Mouse (Mus musculus): Measurements from ENCODE around the gene Olfr1133. TPM values are rescaled to one million over a fixed set of nuclear protein-coding genes. Genes with fewer than 3 reads are reported as not detected.
"Not testable (repeated sequence)": the region's sequence is repeated elsewhere in the genome, so short reads cannot be mapped to it uniquely, and the experiment has no call there.

Olfr1133 gene
- total RNA-seq (2021): not detected

DNA sequence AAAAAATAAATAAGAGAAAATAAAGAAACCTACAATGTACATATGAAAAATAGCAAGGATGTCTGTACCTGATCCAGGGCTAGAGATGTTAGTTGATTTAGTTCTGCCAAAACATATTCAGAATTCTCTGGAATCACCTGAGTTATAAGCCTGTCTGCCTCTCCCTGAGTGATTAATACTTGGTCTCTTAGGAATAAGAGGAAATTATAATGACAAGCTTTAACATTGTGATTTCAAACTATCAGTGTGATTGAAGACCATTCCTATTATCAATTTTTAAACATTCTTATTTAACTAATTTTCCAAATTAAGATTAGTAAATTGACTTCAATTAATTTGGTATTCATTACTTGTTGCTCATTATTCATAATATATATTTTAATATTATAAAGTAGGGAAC is at the start of gene Olfr1133:
TSS of gene Olfr1133 (minus strand) at position 101 of the 400 bp plus-strand sequence.
- no peak for DNase-seq (ENCODE audit: low spot score)
- intact Hi-C loops (cut with DNase I): no loop called here

DNA sequence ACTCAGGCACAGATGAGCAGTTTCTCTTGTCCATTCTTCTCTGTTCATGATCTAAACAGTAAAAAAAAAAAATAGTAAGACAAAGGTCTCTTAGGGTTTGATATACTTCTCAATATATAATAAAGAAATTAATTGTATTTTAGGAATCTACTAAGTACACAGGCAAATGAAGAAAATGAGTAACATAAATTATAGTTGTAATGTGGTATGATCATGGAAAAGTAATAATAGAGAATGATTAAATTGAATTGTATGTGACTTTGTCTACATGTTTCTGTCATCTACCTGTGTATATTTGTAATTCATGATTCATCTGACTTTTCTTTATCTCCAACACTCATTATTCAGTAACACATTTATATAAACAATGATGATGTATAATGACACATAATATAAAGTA is 46.7 kb upstream of the Olfr1133 start, which contains the start of gene Olfr1136:
TSS of gene Olfr1136 (minus strand) at position 101 of the 400 bp plus-strand sequence.
- intact Hi-C loops (cut with DNase I): no loop called here
- no peak for DNase-seq (ENCODE audit: low spot score)

GRCm38 (mm10) chr2:87673564-87673963 is 26.4 kb upstream of the Olfr1133 start, which contains the start of gene Olfr1135:
TSS of gene Olfr1135 (minus strand) at chr2:87673664.
- DNase-seq (ENCODE audit: low spot score): no peak
- intact Hi-C loops (cut with DNase I): no loop called here

- intact Hi-C loops (cut with DNase I): no loop called here
- DNase-seq (ENCODE audit: low spot score): no peak
These were observed 11.2 kb upstream of the Olfr1133 start, which contains the start of gene Olfr1134 for GRCm38 (mm10) chr2:87658360-87658759. TSS of gene Olfr1134 (minus strand) at chr2:87658460.

DNA sequence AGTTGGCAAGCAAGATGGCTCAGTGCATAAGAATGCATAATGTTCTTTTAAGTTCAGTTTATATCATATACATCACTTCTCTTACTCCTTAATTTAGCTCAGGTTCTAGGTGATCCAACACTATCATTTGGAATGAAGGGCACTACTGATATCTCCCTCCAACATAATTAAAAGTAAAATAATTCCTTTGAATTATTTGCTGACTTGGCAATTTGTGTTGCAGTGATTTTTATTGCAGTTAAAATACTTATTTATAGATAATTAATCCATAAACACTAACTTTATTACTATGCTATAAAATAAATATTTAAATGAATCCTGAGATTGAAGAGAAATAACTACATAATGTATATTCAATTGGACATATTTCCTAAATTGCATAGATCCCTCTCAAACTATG is 4.7 kb downstream of the Olfr1133 start:
- no peak for DNase-seq (ENCODE audit: low spot score)
- intact Hi-C loops (cut with DNase I): no loop called here

DNA sequence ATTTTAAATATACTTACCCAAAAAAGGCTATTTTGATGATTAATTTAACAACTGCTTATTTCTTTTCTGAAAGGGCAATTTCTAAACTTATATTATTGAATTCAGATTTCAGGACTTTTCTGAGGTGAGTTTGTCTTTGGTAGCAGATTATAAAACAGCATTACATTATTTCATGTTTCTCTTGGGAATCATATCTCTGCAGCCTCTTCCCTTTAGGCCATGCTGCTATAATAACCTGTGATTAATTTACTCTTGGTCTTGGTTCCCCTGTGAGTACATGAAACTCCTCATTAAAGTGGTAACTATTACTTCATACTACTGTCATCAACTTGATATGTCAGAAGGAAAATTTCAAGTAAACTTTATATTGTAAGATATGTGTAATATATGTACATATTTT is 9.7 kb downstream of the Olfr1133 start, which contains the start of gene Olfr1132:
TSS of gene Olfr1132 (minus strand) at position 101 of the 400 bp plus-strand sequence.
- intact Hi-C loops (cut with DNase I): no loop called here
- DNase-seq (ENCODE audit: low spot score): no peak

- no peak for DNase-seq (ENCODE audit: low spot score)
- intact Hi-C loops (cut with DNase I): no loop called here
These were observed 20.4 kb downstream of the Olfr1133 start, which contains the start of gene Olfr1131 for GRCm38 (mm10) chr2:87626804-87627203. TSS of gene Olfr1131 (plus strand) at chr2:87627104.

- intact Hi-C loops (cut with DNase I); DNase-seq (ENCODE audit: low spot score): not testable (repeated sequence)
These were observed 41.3 kb downstream of the Olfr1133 start, which contains the start of gene Olfr1130 for GRCm38 (mm10) chr2:87605912-87606311. TSS of gene Olfr1130 (plus strand) at chr2:87606212.

Other genes with a start within 250 kb of the Olfr1133 start
- not detected for gene Olfr1123, start 230.7 kb downstream of the Olfr1133 start, total RNA-seq (2021)
- gene Olfr1124, start 217.1 kb downstream of the Olfr1133 start, total RNA-seq (2021): not detected
- not detected for gene Olfr1126, start 193.4 kb downstream of the Olfr1133 start, total RNA-seq (2021)
- gene Pramel7, start 150.3 kb downstream of the Olfr1133 start, total RNA-seq (2021): not detected
- not detected for gene Pramel6, start 140.8 kb downstream of the Olfr1133 start, total RNA-seq (2021)
- not detected for gene Olfr153, start 115.6 kb downstream of the Olfr1133 start, total RNA-seq (2021)
- gene Olfr1128, start 101.8 kb downstream of the Olfr1133 start, total RNA-seq (2021): not detected
- gene Olfr1129, start 73.5 kb downstream of the Olfr1133 start, total RNA-seq (2021): not detected
- gene Olfr1130, start 41.2 kb downstream of the Olfr1133 start, total RNA-seq (2021): not detected
- gene Olfr1131, start 20.3 kb downstream of the Olfr1133 start, total RNA-seq (2021): not detected
- not detected for gene Olfr1132, start 9.8 kb downstream of the Olfr1133 start, total RNA-seq (2021)
- not detected for gene Olfr1134, start 11.1 kb upstream of the Olfr1133 start, total RNA-seq (2021)
- gene Olfr1135, start 26.3 kb upstream of the Olfr1133 start, total RNA-seq (2021): not detected
- gene Olfr1136, start 46.6 kb upstream of the Olfr1133 start, total RNA-seq (2021): not detected
- gene Olfr1137, start 65.8 kb upstream of the Olfr1133 start, total RNA-seq (2021): not detected
- gene Olfr1138, start 92.6 kb upstream of the Olfr1133 start, total RNA-seq (2021): not detected
- not detected for gene Olfr1140, start 96.4 kb upstream of the Olfr1133 start, total RNA-seq (2021)
- not detected for gene Olfr1141, start 106.6 kb upstream of the Olfr1133 start, total RNA-seq (2021)
- gene Olfr152, start 132.1 kb upstream of the Olfr1133 start, total RNA-seq (2021): not detected
- gene Olfr1143, start 153.2 kb upstream of the Olfr1133 start, total RNA-seq (2021): not detected
- not detected for gene Olfr1145, start 162.4 kb upstream of the Olfr1133 start, total RNA-seq (2021)
- gene Olfr1148, start 183.2 kb upstream of the Olfr1133 start, total RNA-seq (2021): not detected
- gene Olfr1150-ps1, start 196.6 kb upstream of the Olfr1133 start, total RNA-seq (2021): not detected
- gene Olfr1151, start 208.5 kb upstream of the Olfr1133 start, total RNA-seq (2021): not detected
- gene Olfr1152, start 219.1 kb upstream of the Olfr1133 start, total RNA-seq (2021): not detected
- not detected for gene Olfr1153, start 247.6 kb upstream of the Olfr1133 start, total RNA-seq (2021)

Measured in heart, postnatal 25 days (tissue).